Mouse (Mus musculus) CH12.LX (cell line): ENCODE results near the gene Troap.

Experiments
- CTCF ChIP-seq, 2 experiments: IDR thresholded peaks in 1 of 2; conservative IDR thresholded peaks in 1 of 2; 2 replicates each; pipeline ENCODE4 v1.5.1; 2011 to 2012; ENCODE audit warnings: low read depth in 2 of 2, low read length in 2 of 2, improper control_type of control experiment in 1 of 2, inconsistent platforms in 1 of 2, mild to moderate bottlenecking in 1 of 2, moderate library complexity in 1 of 2
- E2F4 ChIP-seq: IDR thresholded peaks from 2 replicates; pipeline ENCODE4 v1.6.1; 2011; ENCODE audit warnings: low read depth, low read length, improper control_type of control experiment; ENCODE audit not compliant: insufficient replicate concordance
- EP300 ChIP-seq: IDR thresholded peaks from 2 replicates; pipeline ENCODE4 v1.6.1; 2011; ENCODE audit warnings: low read length, improper control_type of control experiment
- ETS1 ChIP-seq: conservative IDR thresholded peaks from 2 replicates; pipeline ENCODE4 v1.6.1; 2012; ENCODE audit warnings: low read depth, mild to moderate bottlenecking, inconsistent platforms, low read length, improper control_type of control experiment, moderate library complexity
- JUN ChIP-seq: IDR thresholded peaks from 2 replicates; pipeline ENCODE4 v1.6.1; 2011; ENCODE audit warnings: low read depth, mild to moderate bottlenecking, low read length, improper control_type of control experiment, moderate library complexity; ENCODE audit not compliant: insufficient read depth
- MEF2A ChIP-seq: IDR thresholded peaks from 2 replicates; pipeline ENCODE4 v1.6.1; 2014; ENCODE audit warnings: low read depth, mild to moderate bottlenecking, inconsistent platforms, low read length, improper control_type of control experiment, borderline replicate concordance
- NRF1 ChIP-seq: IDR thresholded peaks from 2 replicates; pipeline ENCODE4 v1.6.1; 2014; ENCODE audit warnings: low read depth, mild to moderate bottlenecking, inconsistent platforms, low read length, improper control_type of control experiment, moderate library complexity
- POLR2A ChIP-seq: IDR thresholded peaks from 2 replicates; pipeline ENCODE4 v1.6.1; 2011; ENCODE audit warnings: low read depth, mild to moderate bottlenecking, improper control_type of control experiment, low read length
- POLR2AphosphoS2 ChIP-seq: IDR thresholded peaks from 2 replicates; pipeline ENCODE4 v1.6.1; 2011; ENCODE audit warnings: low read depth, low read length, improper control_type of control experiment
- RCOR1 ChIP-seq: conservative IDR thresholded peaks from 2 replicates; pipeline ENCODE4 v1.6.1; 2012; ENCODE audit warnings: low read depth, mild to moderate bottlenecking, inconsistent platforms, low read length, improper control_type of control experiment
- TBP ChIP-seq: conservative IDR thresholded peaks from 2 replicates; pipeline ENCODE4 v1.6.1; 2011; ENCODE audit warnings: low read depth, low read length, improper control_type of control experiment
- USF1 ChIP-seq: IDR thresholded peaks from 2 replicates; pipeline ENCODE4 v1.6.1; 2014; ENCODE audit warnings: low read depth, mild to moderate bottlenecking, inconsistent platforms, low read length, improper control_type of control experiment
- ZC3H11A ChIP-seq: IDR thresholded peaks from 2 replicates; pipeline ENCODE4 v1.6.1; 2012; ENCODE audit warnings: low read depth, mild to moderate bottlenecking, inconsistent platforms, low read length, improper control_type of control experiment
- ZNF384 ChIP-seq: IDR thresholded peaks from 2 replicates; pipeline ENCODE4 v1.6.1; 2012; ENCODE audit warnings: low read depth, low read length, improper control_type of control experiment, inconsistent platforms

- TF ChIP-seq CTCF (conservative IDR thresholded peaks at IDR 0.05 in 1 of 2, IDR thresholded peaks at IDR 0.05 in 1 of 2; ENCODE audit: low read depth in 2 of 2, low read length in 2 of 2) (no peak), POLR2A (no peak), RCOR1 (no peak), EP300 (no peak), USF1 (no peak), ZC3H11A (no peak), JUN (no peak), E2F4 (no peak), TBP (no peak), MEF2A (no peak), NRF1 (no peak), ETS1 (no peak), POLR2AphosphoS2 (no peak), ZNF384 (no peak)
Measured at GRCm38 (mm10) chr15:99089069-99089468, 14.7 kb downstream of the Troap start.
